13 mouse cellular contexts compared by ENCODE assay signal in the genomic region with DNA sequence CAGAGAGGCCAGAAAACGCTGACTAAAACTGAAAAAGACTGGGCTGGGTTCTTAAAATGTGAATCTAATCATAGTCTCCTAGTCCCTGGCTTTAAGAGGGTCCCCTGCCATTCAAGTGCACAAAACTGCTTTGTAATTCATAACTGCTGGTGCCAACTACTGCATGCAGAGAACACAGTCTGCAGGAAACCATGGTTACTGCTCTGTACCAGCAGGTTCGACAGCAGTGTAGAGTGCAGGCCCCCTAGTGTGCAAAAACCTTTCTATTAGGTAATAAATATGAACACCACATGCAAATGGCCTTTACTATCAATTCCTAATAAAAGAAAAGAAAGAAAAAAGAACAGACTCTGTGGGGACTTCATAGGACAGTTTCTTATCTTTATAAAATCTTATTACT. TPM values are rescaled to one million over a fixed set of nuclear protein-coding genes. Genes with fewer than 3 reads are reported as not detected.
A peak's percentile ranks its signal among the peaks of the same experiment; 100 is the strongest.
DNase-seq lines count a peak whose midpoint lies in the region; ATAC-seq and TF ChIP-seq lines count a peak whose summit lies in the region.
"Had no signal": no experiment of that assay in that cellular context is flagged by ENCODE, and none has a peak within 500 bp of the region (broad histone marks: within the 10 kb centered on the region; RNA-seq: fewer than 3 reads in every experiment).

No protein-coding gene starts in this region.

- no peaks in the 10 kb centered on the region for H3K27me3 ChIP-seq in forebrain, embryonic 15.5 days
- no peaks in the 10 kb centered on the region for H3K27me3 ChIP-seq in midbrain, embryonic 15.5 days (replicated peaks)

- H3K36me3 ChIP-seq in forebrain, embryonic 15.5 days: peaks cover 3% of the 10 kb centered on the region; the same call in 1 of the 2 replicates
- H3K36me3 ChIP-seq in midbrain, embryonic 15.5 days (replicated peaks): no peaks in the 10 kb centered on the region

- no peak overlapping the region for H3K9ac ChIP-seq in forebrain, embryonic 15.5 days (replicated peaks)
- H3K9ac ChIP-seq in midbrain, embryonic 15.5 days: no peak overlapping the region

- no peak for DNase-seq in left cerebral cortex, adult 2 months (ENCODE audit: extremely low spot score in 1 of 2, low spot score in 2 of 2)
- DNase-seq in left cerebral cortex, adult 8-10 months (ENCODE audit: low spot score in 2 of 2): no peak
- peak; percentile 68 for DNase-seq in brain, embryonic 18.5 days (ENCODE audit: low read depth, low spot score)
- DNase-seq in spleen, postnatal 10 days (ENCODE audit: low spot score in 2 of 2): no peak
- no peak for DNase-seq in kidney, postnatal 10 days
- DNase-seq: cerebellum, postnatal 14 days; kidney, postnatal 25 days; lung, postnatal 14 days; thymus, postnatal 4 days had no signal

- H3K27ac ChIP-seq in left cerebral cortex, adult 2 months: no peak overlapping the region
- peak overlapping the region; percentile 84 for H3K27ac ChIP-seq in forebrain, embryonic 15.5 days (replicated peaks)
- peak overlapping the region; percentile 77 for H3K27ac ChIP-seq in midbrain, embryonic 15.5 days

- H3K4me3 ChIP-seq in left cerebral cortex, adult 2 months: no peak overlapping the region
- H3K4me3 ChIP-seq in forebrain, embryonic 15.5 days: no peak overlapping the region
- H3K4me3 ChIP-seq in midbrain, embryonic 15.5 days: no peak overlapping the region
- H3K4me3 ChIP-seq: erythroblast, embryonic 14.5 days; myocyte had no signal

- no peaks in the 10 kb centered on the region for H3K9me3 ChIP-seq in forebrain, embryonic 15.5 days
- no peaks in the 10 kb centered on the region for H3K9me3 ChIP-seq in midbrain, embryonic 15.5 days

- peak; percentile 25 for TF ChIP-seq CTCF in left cerebral cortex, adult 2 months (IDR thresholded peaks at IDR 0.05)

- H3K4me2 ChIP-seq in forebrain, embryonic 15.5 days (replicated peaks): no peak overlapping the region
- H3K4me2 ChIP-seq in midbrain, embryonic 15.5 days: no peak overlapping the region

- intact Hi-C loops in left cerebral cortex, adult 2 months (cut with DNase I): no loop called here

- 13% methylated on average over 2 of the region's 2 CpGs for WGBS in forebrain, embryonic 15.5 days
- WGBS in midbrain, embryonic 15.5 days: 24% methylated on average over 2 of the region's 2 CpGs

- peaks cover 13% of the 10 kb centered on the region for H3K4me1 ChIP-seq in forebrain, embryonic 15.5 days
- peaks cover 9% of the 10 kb centered on the region for H3K4me1 ChIP-seq in midbrain, embryonic 15.5 days

- ATAC-seq in forebrain, embryonic 15.5 days (replicated peaks): peak; percentile 96
- ATAC-seq in midbrain, embryonic 15.5 days (replicated peaks): peak; percentile 95

RNA-seq across cellular contexts. Expression of a gene that starts 42.5 kb away (rescaled TPM):
- total RNA-seq in left cerebral cortex, adult 2 months (2021): under 1 TPM; 0.37 to 0.84 TPM
- 1 to 10 TPM in 1 of 4 experiments, under 1 TPM in 3; 0.40 to 1.0 (median 0.46) TPM for total RNA-seq in left cerebral cortex, adult 8-10 months (2022)
- 56.3 and 57.7 TPM in 2 replicates for polyA plus RNA-seq in forebrain, embryonic 15.5 days (2015; fragmentation: Nextera tagmentation; extraction: Ambion mirVana)
- polyA plus RNA-seq in midbrain, embryonic 15.5 days (2015; fragmentation: Nextera tagmentation; extraction: Ambion mirVana): 12.0 and 18.7 TPM in 2 replicates
